Mouse (Mus musculus): ENCODE measurements around the gene Ttc7b.

The Ttc7b gene

DNA sequence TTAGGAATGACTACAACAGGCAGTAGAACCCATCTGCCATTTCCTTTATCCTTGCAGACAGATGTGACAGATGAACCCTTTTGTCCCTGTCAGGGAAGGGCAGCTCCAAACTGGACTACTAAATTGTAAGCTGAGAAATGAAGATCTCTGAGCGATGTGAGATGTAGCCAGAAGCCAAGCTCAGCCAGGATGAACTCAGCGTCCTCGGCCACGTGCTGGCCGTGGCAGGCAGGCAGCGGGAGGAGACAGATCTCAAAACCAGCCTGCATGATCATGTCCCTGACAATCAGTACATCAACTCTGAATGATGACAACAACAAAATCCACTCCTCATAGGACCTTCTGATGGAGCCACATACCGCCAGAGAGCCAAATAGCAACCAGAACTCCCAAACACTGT is 62.9 kb downstream of the Ttc7b start:
- in situ Hi-C loops (cut with MboI, MseI) = loop anchor here in 1 of 2 experiments (25.0 kb wide), 1 partner anchor 1155 kb away; no protein-coding TSS in a partner anchor

DNA sequence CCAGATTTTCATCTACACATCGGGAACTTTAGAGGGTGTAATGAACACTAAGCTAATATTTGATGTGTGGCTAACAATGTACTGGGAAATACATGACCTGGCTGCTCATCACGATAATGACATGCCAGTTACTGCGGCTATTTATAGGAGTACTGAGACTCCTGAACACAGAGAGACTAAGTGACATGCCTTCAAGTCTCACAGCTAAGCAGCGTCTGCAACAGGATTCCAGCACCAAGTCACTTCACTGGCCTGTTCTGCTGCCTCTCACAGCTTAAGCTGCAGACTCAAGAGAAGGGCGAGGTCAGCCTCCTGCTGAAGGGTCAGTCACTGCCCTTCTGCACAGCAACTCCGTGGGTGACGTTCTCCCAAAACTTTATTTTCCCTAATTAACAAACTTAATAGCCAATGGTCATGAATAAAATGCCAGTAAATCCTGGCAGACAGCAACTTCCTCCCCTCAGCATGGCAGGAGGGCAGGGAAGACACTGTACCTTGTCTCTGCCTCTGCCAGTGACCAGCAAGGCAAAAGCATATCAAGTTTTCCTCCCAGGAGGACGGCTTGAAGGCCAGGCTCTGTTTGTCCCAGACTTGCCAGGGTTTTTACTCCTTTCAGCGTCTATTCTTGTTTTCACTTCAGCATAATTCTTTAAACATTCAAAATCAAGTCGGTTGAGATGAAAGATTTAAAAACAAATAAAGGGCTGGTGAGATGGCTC is 64.2 kb downstream of the Ttc7b start:
- in situ Hi-C loops (cut with MboI, MseI) = loop anchor here in 1 of 2 experiments (25.0 kb wide), 1 partner anchor 1156 kb away; no protein-coding TSS in a partner anchor

DNA sequence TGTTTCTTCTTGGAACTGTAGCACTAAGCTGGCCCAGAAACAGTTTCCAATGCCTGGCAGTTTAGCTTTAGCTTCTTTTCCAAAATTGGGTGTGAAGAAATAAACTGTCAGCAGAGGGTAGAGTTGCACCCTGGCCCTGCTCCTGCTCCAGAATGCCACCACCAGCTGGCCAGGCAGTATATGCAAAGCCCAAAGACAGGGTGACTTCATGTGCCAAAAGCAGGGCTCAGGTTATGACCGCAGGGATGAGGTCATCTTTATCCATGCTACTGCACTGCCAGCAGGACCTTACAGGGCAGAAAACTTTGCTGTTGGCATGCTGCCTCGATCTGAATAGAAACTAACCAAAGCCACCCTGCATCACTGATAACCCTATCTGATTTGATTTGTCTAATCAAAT is 65.2 kb downstream of the Ttc7b start:
- in situ Hi-C loops (cut with MboI, MseI) = loop anchor here in 1 of 2 experiments (25.0 kb wide), 1 partner anchor 1157 kb away; no protein-coding TSS in a partner anchor

DNA sequence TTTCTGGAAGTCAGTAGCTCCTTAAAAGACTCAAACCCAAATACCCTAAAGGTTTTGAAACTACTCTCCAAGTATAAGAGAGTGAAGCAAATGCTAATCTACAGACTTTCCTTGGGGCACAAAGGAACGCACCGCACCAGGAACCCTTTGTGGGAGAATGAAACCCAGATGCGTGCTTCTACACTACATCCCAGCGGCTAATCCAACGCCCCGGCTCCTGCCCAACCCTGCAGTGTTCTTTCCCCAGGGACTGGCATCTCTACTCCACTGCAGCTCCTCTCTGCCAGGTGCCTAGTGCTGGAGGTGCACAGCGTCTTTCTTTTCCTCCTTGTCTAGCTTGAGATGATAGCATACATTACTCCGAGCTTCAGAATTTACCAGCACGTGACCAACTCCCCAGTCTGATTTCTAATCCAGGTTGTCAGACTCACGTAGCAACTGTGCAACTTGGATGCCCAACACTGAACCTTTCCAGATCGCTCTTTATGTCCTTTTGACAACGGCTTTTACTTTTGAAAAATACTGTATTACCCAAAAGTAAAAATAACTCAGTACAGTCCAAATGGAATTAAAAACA is 72.8 kb downstream of the Ttc7b start:
- in situ Hi-C loops (cut with MboI, MseI) = no loop called here

DNA sequence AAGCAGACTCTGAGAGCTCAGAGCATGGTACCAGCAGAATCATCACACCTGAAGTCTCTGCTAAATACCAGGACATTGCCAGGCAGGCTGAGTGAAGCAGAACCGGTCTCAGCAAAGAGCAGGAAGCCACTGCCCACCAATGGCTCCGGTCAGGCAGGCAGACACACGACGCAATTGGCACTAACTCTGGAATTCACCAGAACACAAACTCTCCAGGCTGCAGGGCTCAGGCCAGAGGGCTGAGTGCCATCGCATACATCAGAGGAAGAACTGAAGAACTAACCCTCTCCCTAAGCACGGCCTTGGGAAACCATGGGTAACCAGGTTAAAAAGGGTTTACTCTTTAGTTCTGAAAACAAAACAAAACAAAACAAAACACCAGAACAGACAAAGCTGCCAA is 73.5 kb downstream of the Ttc7b start:
- in situ Hi-C loops (cut with MboI, MseI) = no loop called here

DNA sequence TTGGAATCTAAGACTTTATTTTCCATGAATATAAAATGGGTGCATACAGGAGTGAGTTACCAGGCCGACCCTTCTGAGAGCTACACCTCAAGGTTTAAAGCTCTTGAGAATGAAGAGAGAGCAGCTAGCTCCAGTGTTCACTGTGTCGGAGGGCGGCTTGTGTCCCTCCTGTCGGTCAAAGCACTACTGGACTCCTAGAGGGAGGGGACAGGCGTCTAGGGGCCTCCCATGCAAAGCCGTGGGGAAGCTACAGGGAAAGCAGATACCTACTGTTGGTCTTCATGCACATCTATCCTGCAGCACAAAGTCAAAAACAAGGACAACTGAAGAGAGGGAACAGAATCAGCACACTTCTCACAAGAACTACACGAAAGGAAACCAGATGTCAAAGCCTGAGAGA is 74.9 kb downstream of the Ttc7b start:
- in situ Hi-C loops (cut with MboI, MseI) = no loop called here

DNA sequence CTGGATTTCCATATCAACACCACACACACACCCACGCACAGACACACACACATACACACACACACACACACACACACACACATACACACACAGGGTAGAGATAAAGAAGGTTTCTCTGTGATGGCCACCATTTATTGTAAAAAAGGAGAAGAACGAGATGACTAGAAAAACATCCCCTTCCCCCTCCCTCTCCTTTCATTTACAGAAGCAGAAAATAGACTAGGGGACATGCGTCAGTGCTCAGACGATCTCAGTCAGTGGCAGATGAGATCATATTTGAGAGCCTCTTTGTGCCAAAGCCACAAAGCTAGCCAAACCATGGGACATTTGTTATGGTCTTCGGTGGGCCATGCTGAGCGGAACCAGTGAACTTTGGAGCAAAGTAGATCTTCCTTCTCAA is 75.4 kb downstream of the Ttc7b start:
- in situ Hi-C loops (cut with MboI, MseI) = no loop called here

DNA sequence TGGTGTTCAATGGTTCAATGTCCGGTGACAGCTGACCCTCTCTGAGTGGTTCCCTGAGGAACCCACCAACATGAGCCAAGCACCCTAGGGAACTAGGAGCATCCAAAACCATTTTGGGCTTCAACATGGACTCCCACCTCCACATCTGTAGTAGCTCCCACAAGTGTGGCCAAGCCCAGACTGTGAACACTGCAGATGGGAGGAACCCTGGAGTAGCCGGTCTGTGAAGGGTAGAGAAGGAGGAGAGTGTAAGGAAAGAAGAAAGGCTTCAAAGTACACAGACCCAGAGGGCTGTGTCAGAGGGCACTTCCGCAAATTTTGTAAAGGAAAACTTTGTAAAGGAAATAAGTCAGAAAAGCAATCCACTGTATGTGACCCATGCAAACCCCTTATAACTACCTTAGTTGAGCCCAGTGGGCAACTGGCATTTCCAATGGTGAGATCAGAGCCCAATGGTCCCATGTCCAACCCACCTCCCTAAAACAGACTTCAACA is 75.9 kb downstream of the Ttc7b start:
- in situ Hi-C loops (cut with MboI, MseI) = no loop called here

DNA sequence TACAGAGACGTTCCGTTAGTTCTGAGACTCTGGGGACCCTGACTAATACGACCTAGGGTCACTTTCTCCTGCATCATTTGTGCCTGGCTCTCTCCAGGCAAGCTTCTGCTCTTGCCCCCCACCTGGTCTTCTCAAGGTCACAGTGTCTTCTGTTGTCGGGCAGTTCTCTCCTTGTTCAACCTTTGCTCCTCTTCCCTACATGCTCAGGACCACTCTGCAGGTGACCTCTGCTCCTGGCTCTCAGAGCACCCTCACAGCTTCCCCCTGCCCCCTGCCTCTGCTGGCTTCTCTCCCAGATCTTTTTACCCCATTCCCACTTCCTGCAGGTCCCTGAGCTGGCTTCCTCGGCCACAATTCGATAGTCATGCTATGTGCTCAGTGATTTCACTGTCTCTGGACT is 77.2 kb downstream of the Ttc7b start:
- in situ Hi-C loops (cut with MboI, MseI) = no loop called here

DNA sequence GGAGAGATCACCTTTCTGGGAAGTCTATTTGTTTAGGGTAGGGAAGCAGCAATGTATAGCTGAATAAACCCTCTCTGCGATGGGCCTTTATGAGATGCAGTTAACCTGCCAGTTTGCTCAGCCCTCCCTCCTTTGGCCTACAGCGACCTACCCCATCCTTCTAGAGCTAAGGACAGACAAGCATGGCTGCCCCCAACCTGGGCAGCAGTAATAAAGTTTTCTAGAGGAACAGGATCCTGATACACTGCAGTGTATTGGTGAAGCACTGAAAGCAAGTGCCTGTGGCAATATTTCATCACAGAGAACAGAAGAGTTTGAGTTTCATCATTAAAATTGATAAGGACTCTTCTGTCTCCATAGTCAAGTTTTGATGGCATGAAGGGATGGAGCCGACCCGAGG is 79.0 kb downstream of the Ttc7b start:
- in situ Hi-C loops (cut with MboI, MseI) = no loop called here

DNA sequence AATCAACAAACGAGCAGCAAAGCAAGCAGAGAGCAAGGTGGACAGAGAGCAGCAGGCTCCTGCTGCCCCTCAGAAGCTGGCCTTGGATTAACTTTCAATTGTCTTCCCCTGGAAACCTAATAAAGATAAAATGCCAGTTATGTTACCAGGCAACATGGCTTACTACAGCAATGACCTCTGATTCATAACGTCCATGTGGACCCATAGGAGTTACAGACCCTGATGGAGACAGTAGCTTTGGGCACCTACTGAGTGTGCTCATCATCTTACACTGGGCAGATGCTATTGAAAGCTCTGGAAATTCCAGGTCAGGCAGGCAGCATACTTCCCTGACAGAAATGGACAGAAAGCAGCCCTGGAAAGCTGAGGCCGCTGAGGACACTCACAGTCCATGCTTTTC is 80.7 kb downstream of the Ttc7b start:
- in situ Hi-C loops (cut with MboI, MseI) = no loop called here

DNA sequence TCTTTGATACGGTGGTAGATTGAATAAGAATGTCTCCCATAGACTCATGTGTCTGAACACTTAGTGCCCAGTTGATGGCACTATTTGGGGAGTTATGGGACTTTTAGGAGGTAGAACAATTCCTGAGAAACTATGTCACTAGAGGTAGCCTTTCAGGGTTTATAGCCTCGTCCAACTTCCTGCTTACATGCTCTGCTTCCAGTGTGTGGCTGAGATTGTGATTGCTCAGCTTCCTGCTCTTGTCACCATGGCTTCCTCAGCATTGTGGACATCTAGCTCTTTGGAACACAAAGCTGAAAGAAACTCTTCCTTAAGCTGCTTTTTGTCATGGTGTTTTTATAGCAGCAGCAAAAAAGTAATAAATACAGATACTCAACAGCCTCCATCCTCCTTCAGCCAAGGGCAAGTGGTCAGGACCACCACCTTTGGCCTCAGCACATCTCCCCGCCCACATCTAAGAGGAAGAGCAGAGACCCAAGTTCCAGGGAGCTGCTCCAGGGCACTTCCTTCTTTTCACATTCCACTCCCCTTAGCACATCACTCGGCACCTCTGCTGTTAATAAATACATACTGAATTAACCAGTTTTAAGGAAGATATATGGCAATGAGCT is 81.4 kb downstream of the Ttc7b start:
- in situ Hi-C loops (cut with MboI, MseI) = no loop called here

DNA sequence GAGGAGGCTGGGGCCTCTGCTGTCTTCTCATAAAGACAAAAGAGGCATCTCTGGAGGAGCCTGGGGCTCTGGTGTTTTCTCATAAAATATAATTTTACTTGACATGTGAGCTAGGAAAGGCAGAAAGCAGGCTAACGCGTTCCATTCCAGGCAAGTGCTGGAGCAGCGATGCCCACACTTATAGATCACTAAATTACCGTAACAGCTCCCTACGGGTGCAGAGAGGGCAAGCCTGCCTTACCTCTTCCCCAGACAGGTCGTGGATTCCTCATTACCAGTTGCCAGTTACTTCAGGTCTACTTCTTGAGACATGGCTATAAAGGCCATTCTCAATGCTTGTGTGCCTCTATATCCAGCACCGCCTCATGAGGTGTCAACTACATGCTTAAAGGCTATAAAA is 82.1 kb downstream of the Ttc7b start:
- in situ Hi-C loops (cut with MboI, MseI) = no loop called here

DNA sequence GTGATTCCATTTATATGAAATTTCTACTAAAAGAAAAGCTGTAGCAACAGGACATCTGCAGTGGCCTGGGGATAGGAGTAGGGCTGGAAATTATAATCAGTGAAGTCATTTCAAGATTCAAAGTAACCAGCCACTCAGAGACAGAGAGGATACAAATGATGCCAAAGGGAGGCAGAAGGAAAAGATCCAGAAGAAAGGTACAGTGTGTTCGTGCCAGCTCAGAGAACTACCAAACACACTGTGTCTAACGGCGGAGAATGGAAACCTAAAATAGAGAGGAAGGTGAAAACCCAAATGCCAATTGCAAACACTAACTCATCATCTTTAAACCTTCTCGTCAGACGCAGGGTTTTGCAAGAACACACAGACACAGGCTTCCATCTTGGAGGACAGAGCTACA is 82.8 kb downstream of the Ttc7b start:
- in situ Hi-C loops (cut with MboI, MseI) = no loop called here

DNA sequence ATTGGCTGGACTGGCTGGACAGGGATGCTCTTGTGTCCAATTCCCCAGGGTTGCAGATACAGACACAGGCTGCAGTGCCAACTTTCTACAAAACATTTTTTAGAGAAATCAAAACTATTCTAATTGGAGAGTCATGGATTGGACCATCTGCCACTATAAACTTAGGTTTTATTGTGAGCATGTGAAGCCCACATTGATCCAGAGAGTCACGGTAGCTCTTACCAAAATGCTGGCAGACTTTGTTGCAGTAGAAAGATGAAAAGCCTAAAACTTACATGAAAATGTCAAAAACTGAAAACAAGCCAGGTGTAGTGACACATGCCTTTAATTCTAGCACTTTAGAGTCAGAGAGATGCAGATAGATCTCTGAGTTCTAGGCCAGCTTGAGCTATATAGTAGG is 84.9 kb downstream of the Ttc7b start:
- in situ Hi-C loops (cut with MboI, MseI) = no loop called here

DNA sequence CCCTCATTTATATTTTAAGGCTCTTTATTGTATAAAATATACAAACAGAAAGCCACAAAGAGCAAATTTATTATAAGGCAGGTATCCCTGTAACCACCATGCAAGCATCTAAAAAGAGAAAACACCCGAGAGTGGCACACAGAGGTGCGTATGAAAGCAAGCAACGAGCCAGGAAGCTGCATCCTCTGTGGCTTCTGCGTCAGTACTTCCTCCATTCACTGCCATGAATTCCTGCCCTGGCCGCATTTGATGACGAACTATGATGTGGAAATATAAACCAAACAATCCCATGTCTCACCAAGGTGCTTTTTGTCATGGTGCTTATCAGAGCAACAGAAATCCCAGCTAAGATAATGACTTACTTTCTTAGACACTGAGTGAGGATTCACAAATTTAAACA is 88.8 kb downstream of the Ttc7b start:
- in situ Hi-C loops (cut with MboI, MseI) = no loop called here

DNA sequence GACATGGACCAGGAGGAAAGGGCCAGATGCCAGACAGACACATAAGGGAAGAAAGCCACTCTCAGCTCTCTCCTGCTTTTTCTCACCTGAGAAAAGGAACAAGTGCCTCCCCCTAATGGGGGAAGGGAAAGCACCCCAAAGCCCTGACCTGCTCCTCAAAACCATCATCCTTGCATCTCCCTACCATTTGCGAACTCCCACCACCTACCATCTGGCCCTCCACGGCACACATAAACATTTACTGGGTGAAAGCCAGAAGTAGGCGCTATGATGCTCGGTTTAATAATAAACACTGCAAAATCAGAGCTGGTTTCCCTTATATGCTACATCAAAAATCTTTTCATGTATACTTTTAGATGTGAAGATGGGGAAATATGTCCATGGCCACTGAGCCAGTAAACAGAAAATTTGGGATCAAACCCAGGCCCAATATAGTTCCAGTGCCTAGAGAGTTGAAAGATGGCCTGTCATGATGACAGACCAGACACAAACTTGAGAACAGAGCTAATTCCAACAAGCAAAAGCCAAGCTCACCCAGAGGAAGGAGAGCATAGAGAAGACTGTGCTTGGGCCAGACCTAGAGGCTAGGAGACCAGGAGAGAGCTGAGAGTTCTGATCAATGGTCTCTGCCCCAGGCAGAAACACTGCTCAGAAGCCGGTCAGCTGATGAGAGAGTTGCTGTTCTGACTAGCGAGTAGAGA is 91.1 kb downstream of the Ttc7b start:
- in situ Hi-C loops (cut with MboI, MseI) = no loop called here

DNA sequence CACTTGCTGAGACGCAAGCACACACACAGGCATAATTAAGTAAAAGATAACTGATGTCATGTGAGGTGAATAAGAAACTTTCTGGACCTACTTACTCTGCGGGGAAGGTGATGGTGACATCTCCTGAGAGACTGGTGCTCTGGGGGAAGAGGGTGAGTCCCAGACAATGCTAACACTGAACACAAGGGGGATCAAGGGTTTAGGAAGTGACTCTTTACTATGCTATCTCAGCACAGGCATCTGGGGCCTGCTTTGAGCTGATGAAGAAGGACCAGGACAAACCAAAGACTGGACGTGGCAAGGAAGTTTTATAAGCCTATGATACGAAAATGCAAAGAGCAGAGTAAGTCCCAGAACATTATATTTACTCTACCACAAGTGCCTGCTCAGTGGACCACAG is 92.4 kb downstream of the Ttc7b start:
- in situ Hi-C loops (cut with MboI, MseI) = no loop called here

DNA sequence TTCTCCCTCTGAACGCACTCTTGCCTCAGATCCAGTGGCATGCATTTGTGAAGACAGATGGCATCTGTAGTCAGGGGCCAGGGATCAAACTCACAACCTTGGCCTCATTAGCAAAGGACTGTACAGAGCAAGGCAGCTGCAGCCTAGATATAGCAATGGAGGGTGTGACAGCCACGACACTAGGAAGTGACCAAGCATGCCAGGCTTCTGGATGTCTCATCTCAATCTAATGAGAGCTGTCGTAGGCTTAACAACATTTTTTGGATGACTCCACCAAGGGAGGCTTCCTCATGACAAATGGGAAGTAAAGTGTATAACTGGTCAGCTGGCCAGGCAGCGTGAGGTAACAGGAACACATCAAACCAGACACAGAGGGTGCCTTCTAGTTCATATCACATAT is 94.4 kb downstream of the Ttc7b start:
- in situ Hi-C loops (cut with MboI, MseI) = no loop called here

DNA sequence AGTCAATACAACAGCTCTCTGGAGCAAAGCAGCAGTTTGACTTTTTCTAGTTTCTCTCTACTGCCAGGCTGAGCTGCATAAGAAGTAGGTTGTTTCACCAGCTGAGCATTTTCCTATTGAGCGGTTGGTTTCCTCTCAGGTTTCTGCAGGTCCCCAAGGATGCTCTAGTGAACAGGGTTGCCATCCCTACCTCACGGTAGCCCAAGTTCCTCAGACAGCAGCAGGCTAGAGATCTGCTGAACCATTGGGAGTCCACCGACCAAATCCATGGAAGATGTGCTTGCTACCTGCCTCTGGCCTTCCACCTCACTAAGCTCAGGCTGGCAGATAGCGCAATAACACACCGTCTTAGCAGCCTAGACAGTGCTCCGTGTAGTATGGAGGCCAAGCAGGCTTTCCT is 95.6 kb downstream of the Ttc7b start:
- in situ Hi-C loops (cut with MboI, MseI) = no loop called here

DNA sequence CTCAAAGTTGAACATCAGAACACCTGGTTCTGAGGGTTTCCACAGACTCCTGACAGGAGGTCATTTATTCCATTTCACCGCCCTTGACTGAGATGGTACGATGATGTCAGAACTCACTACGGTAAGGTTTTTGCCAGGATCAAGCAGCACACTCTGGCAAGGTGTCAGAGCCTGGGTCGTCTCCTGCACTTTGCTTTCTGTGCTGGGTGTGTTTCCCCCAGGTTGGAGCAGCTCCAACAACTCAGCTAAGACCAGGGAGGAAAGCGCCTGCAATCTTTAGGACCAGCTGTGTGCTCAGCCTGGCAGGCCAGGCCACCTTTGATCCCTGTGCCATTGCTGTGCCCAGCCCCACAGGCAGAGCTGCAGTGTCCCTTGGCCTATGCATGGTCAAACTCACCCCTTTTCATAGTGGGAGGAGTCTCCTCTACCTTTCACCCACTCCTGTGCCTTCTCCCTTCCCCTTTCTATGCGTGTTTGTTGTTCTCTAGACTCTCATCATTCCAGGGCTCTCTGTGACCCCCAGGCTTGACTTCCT is 98.3 kb downstream of the Ttc7b start:
- in situ Hi-C loops (cut with MboI, MseI) = no loop called here

DNA sequence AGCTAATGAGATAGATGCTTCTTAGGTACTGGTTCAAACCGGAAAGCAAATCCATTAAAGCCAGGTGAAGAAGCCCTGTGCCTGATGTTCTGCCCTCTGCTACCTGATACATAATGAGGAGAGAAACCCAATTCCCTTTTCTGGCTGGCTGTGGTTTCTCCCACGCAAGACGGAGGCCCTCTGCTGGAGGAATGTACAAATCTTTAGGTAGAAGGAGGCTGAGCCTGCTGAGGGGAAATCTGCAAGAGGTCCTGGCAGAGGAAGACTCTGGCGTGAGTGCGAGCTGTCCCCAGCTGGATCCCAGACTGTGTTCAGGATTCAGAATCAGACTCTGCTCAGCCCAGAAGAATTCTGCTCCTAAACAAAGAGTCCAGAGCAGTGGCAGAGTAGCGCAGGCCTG is 99.1 kb downstream of the Ttc7b start:
- in situ Hi-C loops (cut with MboI, MseI) = no loop called here

All from T-helper 17 cell (primary cell).